8 mouse cellular contexts compared by ENCODE assay signal in the genomic region with DNA sequence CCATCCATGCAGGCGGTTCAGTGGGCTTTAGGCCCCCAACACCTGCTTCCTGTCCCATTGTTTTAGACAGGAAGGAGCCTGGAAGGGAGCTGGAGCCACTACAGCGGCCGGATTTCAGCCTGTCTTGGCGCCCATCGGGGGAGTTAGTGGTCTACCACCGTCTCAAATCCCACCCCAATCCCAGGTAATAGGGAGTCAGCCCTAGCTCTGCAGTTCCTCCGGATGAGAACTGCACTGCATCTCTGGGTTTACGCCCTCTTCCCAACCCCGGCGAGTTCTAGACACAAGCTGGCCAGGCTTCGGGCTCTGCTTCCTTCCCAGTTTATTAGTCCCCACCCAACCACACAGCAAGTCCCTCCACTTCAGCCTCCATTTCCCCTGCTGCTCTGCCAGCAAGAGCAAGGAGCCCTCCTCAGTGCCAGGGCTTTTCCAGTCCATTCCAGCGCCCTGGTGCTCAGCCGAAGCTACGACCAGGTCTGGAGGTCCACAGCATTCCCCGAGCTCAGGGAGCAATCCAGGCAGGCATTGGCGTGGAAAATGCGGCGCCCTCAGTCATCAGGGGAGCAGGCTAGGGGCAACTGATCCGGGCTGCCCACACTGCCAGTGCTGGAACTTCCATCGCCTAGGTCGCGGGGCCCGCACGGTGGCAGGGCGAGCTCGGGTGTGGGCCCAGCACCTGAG. TPM values are rescaled to one million over a fixed set of nuclear protein-coding genes. Genes with fewer than 3 reads are reported as not detected.
DNase-seq lines count a peak whose midpoint lies in the region; ATAC-seq and TF ChIP-seq lines count a peak whose summit lies in the region.

No protein-coding gene starts in this region.

- H3K27ac ChIP-seq in left cerebral cortex, adult 2 months, result peak overlapping the region; percentile 99
- peak overlapping the region; percentile 84 for H3K27ac ChIP-seq in intestine, postnatal 0 days (ENCODE audit: low read depth, low read length)
- peak overlapping the region; percentile 92 for H3K27ac ChIP-seq in lung, embryonic 15.5 days
- peak overlapping the region; percentile 98 for H3K27ac ChIP-seq in stomach, postnatal 0 days (replicated peaks)

- WGBS in intestine, postnatal 0 days, result 6% methylated on average over 23 of the region's 26 CpGs
- 3% methylated on average over 26 of the region's 26 CpGs for WGBS in lung, embryonic 15.5 days
- WGBS in stomach, postnatal 0 days, result 4% methylated on average over 25 of the region's 26 CpGs

- H3K27me3 ChIP-seq in intestine, postnatal 0 days (replicated peaks; ENCODE audit: control insufficient read depth, insufficient read depth, low read length), result no peaks in the 10 kb centered on the region
- 0 out of 2 replicates have a peak, but pooled peaks cover 4% of the 10 kb centered on the region for H3K27me3 ChIP-seq in lung, embryonic 15.5 days
- H3K27me3 ChIP-seq in stomach, postnatal 0 days (ENCODE audit: control insufficient read depth, insufficient read depth, low read length), result no peaks in the 10 kb centered on the region

- TF ChIP-seq CTCF in left cerebral cortex, adult 2 months (IDR thresholded peaks at IDR 0.05), result no peak
- TF ChIP-seq CTCF in intestine, postnatal 0 days (IDR thresholded peaks at IDR 0.05; ENCODE audit: low read depth), result no peak
- TF ChIP-seq CTCF in stomach, postnatal 0 days (IDR thresholded peaks at IDR 0.05; ENCODE audit: low read depth), result no peak

- H3K4me2 ChIP-seq in intestine, postnatal 0 days (replicated peaks; ENCODE audit: low read depth), result peak overlapping the region; percentile 98
- H3K4me2 ChIP-seq in lung, embryonic 15.5 days, result peak overlapping the region; percentile 82
- peak overlapping the region; percentile 91 for H3K4me2 ChIP-seq in stomach, postnatal 0 days (replicated peaks; ENCODE audit: low read depth)

- H3K4me1 ChIP-seq in intestine, postnatal 0 days (replicated peaks; ENCODE audit: control insufficient read depth, insufficient read depth, low read length), result peaks cover 4% of the 10 kb centered on the region; the same call in 1 of the 2 replicates
- H3K4me1 ChIP-seq in lung, embryonic 15.5 days, result peaks cover 39% of the 10 kb centered on the region
- peaks cover 2% of the 10 kb centered on the region; the same call in 1 of the 2 replicates for H3K4me1 ChIP-seq in stomach, postnatal 0 days (replicated peaks; ENCODE audit: control insufficient read depth, insufficient read depth)

- intact Hi-C loops in left cerebral cortex, adult 2 months (cut with DNase I), result loop anchor here (2.0 kb wide), 2 partner anchors 32 kb away; a partner anchor contains a TSS
- intact Hi-C loops in left cerebral cortex, postnatal 25 days (cut with DNase I), result no loop called here

- peaks cover 6% of the 10 kb centered on the region; the same call in 1 of the 2 replicates for H3K36me3 ChIP-seq in intestine, postnatal 0 days (ENCODE audit: control insufficient read depth, insufficient read depth)
- peaks cover 6% of the 10 kb centered on the region; the same call in 1 of the 2 replicates for H3K36me3 ChIP-seq in lung, embryonic 15.5 days
- H3K36me3 ChIP-seq in stomach, postnatal 0 days (ENCODE audit: control insufficient read depth, insufficient read depth, low read length), result peaks cover 5% of the 10 kb centered on the region

- TF ChIP-seq EP300 in stomach, postnatal 0 days (optimal IDR thresholded peaks at IDR 0.05), result no peak

- DNase-seq in left cerebral cortex, adult 2 months (ENCODE audit: extremely low spot score in 1 of 2, low spot score in 2 of 2), result no peak
- DNase-seq in left cerebral cortex, postnatal 25 days (ENCODE audit: low spot score in 2 of 2), result no peak
- DNase-seq in forelimb bud, embryonic 11.5 days (ENCODE audit: low read depth, low spot score), result peak; percentile 14
- no peak for DNase-seq in stomach, postnatal 0 days (ENCODE audit: low spot score)
- DNase-seq in right cerebral cortex, postnatal 14 days, result no peak
- DNase-seq in gastrocnemius, adult 18-20 months (ENCODE audit: low spot score), result no peak

- peak overlapping the region; percentile 63 for H3K4me3 ChIP-seq in left cerebral cortex, adult 2 months
- peak overlapping the region; percentile 74 for H3K4me3 ChIP-seq in intestine, postnatal 0 days (ENCODE audit: low read depth, low read length)
- peak overlapping the region; percentile 71 for H3K4me3 ChIP-seq in lung, embryonic 15.5 days
- H3K4me3 ChIP-seq in stomach, postnatal 0 days (ENCODE audit: low read depth, low read length), result peak overlapping the region; percentile 82

- H3K9me3 ChIP-seq in intestine, postnatal 0 days (ENCODE audit: control insufficient read depth), result no peaks in the 10 kb centered on the region
- H3K9me3 ChIP-seq in lung, embryonic 15.5 days, result no peaks in the 10 kb centered on the region
- no peaks in the 10 kb centered on the region for H3K9me3 ChIP-seq in stomach, postnatal 0 days (ENCODE audit: control insufficient read depth, low read length)

- no peak for ATAC-seq in intestine, postnatal 0 days
- ATAC-seq in lung, embryonic 15.5 days (ENCODE audit: borderline replicate concordance, extremely low read depth, low FRiP score, low TSS enrichment), result no peak
- ATAC-seq in stomach, postnatal 0 days (ENCODE audit: low FRiP score, low TSS enrichment), result peak; percentile 8

- H3K9ac ChIP-seq in intestine, postnatal 0 days (ENCODE audit: low read depth, low read length), result peak overlapping the region; percentile 76
- peak overlapping the region; percentile 79 for H3K9ac ChIP-seq in lung, embryonic 15.5 days
- peak overlapping the region; percentile 91 for H3K9ac ChIP-seq in stomach, postnatal 0 days (ENCODE audit: low read length)

RNA-seq across cellular contexts. Expression of a gene that starts 1.3 kb away (rescaled TPM):
- 10 to 100 TPM; 29.5 to 30.6 TPM for total RNA-seq in left cerebral cortex, adult 2 months (2021)
- total RNA-seq in left cerebral cortex, postnatal 25 days (2021), result 10 to 100 TPM; 26.4 to 27.9 TPM
- polyA plus RNA-seq in intestine, postnatal 0 days (2015; fragmentation: Nextera tagmentation; extraction: Ambion mirVana), result 7.3 and 7.5 TPM in 2 replicates
- polyA plus RNA-seq in lung, embryonic 15.5 days (2015; fragmentation: Nextera tagmentation; extraction: Ambion mirVana), result 12.1 and 12.4 TPM in 2 replicates
- polyA plus RNA-seq in stomach, postnatal 0 days (2015; fragmentation: Nextera tagmentation; extraction: Ambion mirVana), result 11.6 and 12.5 TPM in 2 replicates
- 1 to 10 TPM; 4.0 to 5.1 TPM for total RNA-seq in gastrocnemius, adult 18-20 months (2021)

RNA-seq across cellular contexts. Expression of a gene that starts 4.0 kb away (rescaled TPM):
- 10 to 100 TPM; 88.9 to 92.1 TPM for total RNA-seq in left cerebral cortex, adult 2 months (2021)
- 10 to 100 TPM; 81.9 to 92.9 TPM for total RNA-seq in left cerebral cortex, postnatal 25 days (2021)
- polyA plus RNA-seq in intestine, postnatal 0 days (2015; fragmentation: Nextera tagmentation; extraction: Ambion mirVana), result 116 and 130 TPM in 2 replicates
- 101 and 117 TPM in 2 replicates for polyA plus RNA-seq in lung, embryonic 15.5 days (2015; fragmentation: Nextera tagmentation; extraction: Ambion mirVana)
- 103 and 111 TPM in 2 replicates for polyA plus RNA-seq in stomach, postnatal 0 days (2015; fragmentation: Nextera tagmentation; extraction: Ambion mirVana)
- 10 to 100 TPM; 33.7 to 38.5 TPM for total RNA-seq in gastrocnemius, adult 18-20 months (2021)

RNA-seq across cellular contexts. Expression of a gene that starts 9.0 kb away (rescaled TPM):
- total RNA-seq in left cerebral cortex, adult 2 months (2021), result under 1 TPM in 1 of 2 experiments, not detected in 1; 0.65 TPM
- not detected for total RNA-seq in left cerebral cortex, postnatal 25 days (2021)
- not detected in 2 replicates for polyA plus RNA-seq in intestine, postnatal 0 days (2015; fragmentation: Nextera tagmentation; extraction: Ambion mirVana)
- not detected in 2 replicates for polyA plus RNA-seq in lung, embryonic 15.5 days (2015; fragmentation: Nextera tagmentation; extraction: Ambion mirVana)
- polyA plus RNA-seq in stomach, postnatal 0 days (2015; fragmentation: Nextera tagmentation; extraction: Ambion mirVana), result 0.16 and 0.33 TPM in 2 replicates
- under 1 TPM; 0.17 to 0.34 TPM for total RNA-seq in gastrocnemius, adult 18-20 months (2021)

RNA-seq across cellular contexts. Expression of a gene that starts 11.9 kb away (rescaled TPM):
- under 1 TPM; 0.36 to 0.47 TPM for total RNA-seq in left cerebral cortex, adult 2 months (2021)
- total RNA-seq in left cerebral cortex, postnatal 25 days (2021), result under 1 TPM; 0.73 to 0.80 TPM
- 0.85 and 0.92 TPM in 2 replicates for polyA plus RNA-seq in intestine, postnatal 0 days (2015; fragmentation: Nextera tagmentation; extraction: Ambion mirVana)
- 1.9 and 3.3 TPM in 2 replicates for polyA plus RNA-seq in lung, embryonic 15.5 days (2015; fragmentation: Nextera tagmentation; extraction: Ambion mirVana)
- polyA plus RNA-seq in stomach, postnatal 0 days (2015; fragmentation: Nextera tagmentation; extraction: Ambion mirVana), result 0.29 and 0.50 TPM in 2 replicates
- total RNA-seq in gastrocnemius, adult 18-20 months (2021), result not detected

RNA-seq across cellular contexts. Expression of a gene that starts 17.4 kb away (rescaled TPM):
- total RNA-seq in left cerebral cortex, adult 2 months (2021), result 10 to 100 TPM; 16.8 to 17.2 TPM
- 10 to 100 TPM; 15.2 to 16.4 TPM for total RNA-seq in left cerebral cortex, postnatal 25 days (2021)
- 39.4 and 40.7 TPM in 2 replicates for polyA plus RNA-seq in intestine, postnatal 0 days (2015; fragmentation: Nextera tagmentation; extraction: Ambion mirVana)
- polyA plus RNA-seq in lung, embryonic 15.5 days (2015; fragmentation: Nextera tagmentation; extraction: Ambion mirVana), result 198 and 208 TPM in 2 replicates
- 59.7 and 67.0 TPM in 2 replicates for polyA plus RNA-seq in stomach, postnatal 0 days (2015; fragmentation: Nextera tagmentation; extraction: Ambion mirVana)
- total RNA-seq in gastrocnemius, adult 18-20 months (2021), result 1 to 10 TPM; 4.0 to 5.6 TPM

Comparison
In these comparisons a context has a peak if more than half of its experiments do, and no peak if none do; other contexts are left out.
1. RNA of a gene that starts 1.3 kb away (total RNA-seq): 29.5 to 30.6 TPM in left cerebral cortex, adult 2 months and 26.4 to 27.9 TPM in left cerebral cortex, postnatal 25 days; 4.0 to 5.1 TPM in gastrocnemius, adult 18-20 months; every median in the first group is over 4 times any median in the second.
2. Peak in every context shown above with its lines, with median percentiles within 50 percentile points of each other: H3K27ac ChIP-seq, H3K4me3 ChIP-seq, H3K4me2 ChIP-seq and H3K9ac ChIP-seq.